Mouse (Mus musculus) heart, embryonic 16.5 days (tissue): ENCODE data around the gene Ang2. TPM values are rescaled to one million over a fixed set of nuclear protein-coding genes. Genes with fewer than 3 reads are reported as not detected.

Source experiments
- ATAC-seq: fragments of 200-750 bp; cut with Nextera tagmentation; replicated peaks from 2 replicates; pipeline ENCODE4 v1.8.0; 2017; ENCODE audit warnings: moderate number of reproducible peaks; ENCODE audit not compliant: insufficient read depth, low FRiP score; ENCODE audit errors: extremely low read depth
- H3K27ac ChIP-seq: fragments of 300-500 bp; sonication (generic); 2 replicates; pipeline ENCODE4 v1.5.1; 2014; ENCODE audit warnings: mild to moderate bottlenecking, low read length, control low read depth, moderate library complexity
- H3K27me3 ChIP-seq: fragments of 300-500 bp; sonication (generic); 2 replicates; pipeline ENCODE4 v1.6.1; 2014; ENCODE audit warnings: low read length, mixed read lengths; ENCODE audit not compliant: control insufficient read depth, insufficient read depth
- H3K36me3 ChIP-seq: fragments of 300-500 bp; sonication (generic); 2 replicates; pipeline ENCODE4 v1.6.1; 2014; ENCODE audit not compliant: control insufficient read depth, insufficient read depth
- H3K4me1 ChIP-seq: fragments of 300-500 bp; sonication (generic); 2 replicates; pipeline ENCODE4 v1.6.1; 2014; ENCODE audit warnings: low read length, mixed read lengths; ENCODE audit not compliant: control insufficient read depth, insufficient read depth
- H3K4me2 ChIP-seq: fragments of 300-500 bp; sonication (generic); 2 replicates; pipeline ENCODE4 v1.6.1; 2014; ENCODE audit warnings: low read depth, mild to moderate bottlenecking, control low read depth, low read length
- H3K4me3 ChIP-seq: fragments of 300-500 bp; sonication (generic); 2 replicates; pipeline ENCODE4 v1.5.1; 2014; ENCODE audit warnings: mild to moderate bottlenecking, control low read depth, low read length
- H3K9ac ChIP-seq: fragments of 300-500 bp; sonication (generic); 2 replicates; pipeline ENCODE4 v1.6.1; 2014; ENCODE audit warnings: low read length, control low read depth
- H3K9me3 ChIP-seq: fragments of 300-500 bp; sonication (generic); replicated peaks from 2 replicates; pipeline ENCODE4 v1.6.1; 2016; ENCODE audit warnings: low read length; ENCODE audit not compliant: control insufficient read depth
- WGBS: fragments of 180-500 bp; shearing (Covaris S2); extraction: QIAGEN DNeasy Blood & Tissue Kit; methylation state at CpG from one replicate; pipeline ENCODE4 v1.1.7; 2014; 5-methylcytosine and 5-hydroxymethylcytosine counted together
- polyA plus RNA-seq: library from polyadenylated mRNA; unstranded; fragments of >200 nt; fragmentation: Nextera tagmentation; extraction: Ambion mirVana; gene quantifications from 2 replicates; pipeline ENCODE4 v1.2.1, GENCODE M21; 2015

Ang2 gene
- polyA plus RNA-seq, 1 experiment from 2014 or later: not detected

- H3K4me2 ChIP-seq: no peak overlapping the region
- H3K36me3 ChIP-seq: no peaks in the 10 kb centered on the region
- H3K4me1 ChIP-seq: no peaks in the 10 kb centered on the region
- ATAC-seq: no peak
- 81% methylated on average over 1 of the region's 1 CpGs for WGBS
- no peak overlapping the region for H3K27ac ChIP-seq
- no peaks in the 10 kb centered on the region for H3K9me3 ChIP-seq
- no peaks in the 10 kb centered on the region for H3K27me3 ChIP-seq
- no peak overlapping the region for H3K4me3 ChIP-seq
- H3K9ac ChIP-seq: no peak overlapping the region
Measured at GRCm38 (mm10) chr14:51157072-51157471, 41.9 kb downstream of the Ang2 start.

DNA sequence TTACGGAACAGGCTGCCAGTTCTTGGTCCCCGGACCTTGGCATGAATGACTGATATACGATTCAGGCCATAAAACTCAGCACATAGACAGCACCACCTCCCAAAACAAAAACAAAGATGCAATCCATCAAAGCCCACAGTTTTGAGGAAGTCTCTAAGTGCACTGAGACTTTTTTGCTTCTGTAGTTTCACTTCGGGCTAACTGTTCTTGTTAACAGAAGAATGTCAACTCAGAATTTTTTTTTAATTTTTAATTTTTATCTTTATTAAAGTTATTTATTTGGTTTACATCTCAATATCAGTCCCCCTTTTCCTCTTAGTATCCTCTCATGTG lies 42.2 kb downstream of the Ang2 start:
- Histone ChIP-seq H3K4me1 (no peaks in the 10 kb centered on the region), H3K27ac (no peak overlapping the region), H3K4me2 (no peak overlapping the region), H3K9ac (no peak overlapping the region), H3K36me3 (no peaks in the 10 kb centered on the region), H3K27me3 (no peaks in the 10 kb centered on the region), H3K9me3 (no peaks in the 10 kb centered on the region), H3K4me3 (no peak overlapping the region)
- no peak for ATAC-seq
- WGBS: 77% methylated on average over 4 of the region's 4 CpGs

- Histone ChIP-seq H3K27ac (no peak overlapping the region), H3K9me3 (no peaks in the 10 kb centered on the region)
- 81% methylated on average over 5 of the region's 5 CpGs for WGBS
Measured at GRCm38 (mm10) chr14:51156056-51156735, 42.8 kb downstream of the Ang2 start.

DNA sequence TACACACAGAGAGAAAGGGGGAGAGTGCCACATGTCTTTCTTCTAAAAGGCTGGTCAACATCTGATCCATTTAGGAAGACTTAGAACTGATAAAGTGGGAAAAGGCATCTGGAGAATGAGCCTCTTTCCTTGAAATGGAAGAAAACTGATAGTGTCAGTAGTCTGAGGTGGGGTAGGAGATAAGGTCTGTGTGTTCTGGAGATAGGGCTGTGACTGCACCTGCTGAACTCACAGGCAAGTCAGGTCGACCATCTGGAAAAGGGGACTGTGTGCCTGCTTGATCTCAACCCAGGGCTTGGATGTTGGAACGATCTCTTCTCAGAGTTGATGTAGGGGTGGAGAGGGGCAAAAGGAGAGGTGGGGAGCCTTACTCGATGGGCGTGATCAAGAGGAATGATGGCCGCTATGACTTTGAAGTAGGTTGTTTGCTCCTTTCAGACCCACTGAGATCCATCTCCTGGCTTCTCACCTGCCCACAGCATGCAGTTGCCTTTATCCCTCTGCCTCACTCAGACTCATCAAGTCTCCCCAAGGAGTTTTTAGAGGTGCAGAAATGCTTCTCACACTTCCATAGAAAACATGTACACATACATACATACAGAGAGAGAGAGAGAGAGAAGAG lies 46.6 kb downstream of the Ang2 start:
- H3K36me3 ChIP-seq: no peaks in the 10 kb centered on the region
- H3K9me3 ChIP-seq: no peaks in the 10 kb centered on the region
- WGBS: 51% methylated on average over 5 of the region's 5 CpGs
- H3K27me3 ChIP-seq: no peaks in the 10 kb centered on the region
- H3K27ac ChIP-seq: no peak overlapping the region
- no peak overlapping the region for H3K9ac ChIP-seq
- no peak for ATAC-seq
- H3K4me3 ChIP-seq: no peak overlapping the region
- H3K4me2 ChIP-seq: no peak overlapping the region
- H3K4me1 ChIP-seq: no peaks in the 10 kb centered on the region

More at GRCm38 (mm10) chr14:51156056-51156735, 42.8 kb downstream of the Ang2 start:
- no peak for ATAC-seq
- Histone ChIP-seq H3K4me1 (no peaks in the 10 kb centered on the region), H3K4me3 (no peak overlapping the region), H3K4me2 (no peak overlapping the region), H3K36me3 (no peaks in the 10 kb centered on the region), H3K9ac (no peak overlapping the region), H3K27me3 (no peaks in the 10 kb centered on the region)

DNA sequence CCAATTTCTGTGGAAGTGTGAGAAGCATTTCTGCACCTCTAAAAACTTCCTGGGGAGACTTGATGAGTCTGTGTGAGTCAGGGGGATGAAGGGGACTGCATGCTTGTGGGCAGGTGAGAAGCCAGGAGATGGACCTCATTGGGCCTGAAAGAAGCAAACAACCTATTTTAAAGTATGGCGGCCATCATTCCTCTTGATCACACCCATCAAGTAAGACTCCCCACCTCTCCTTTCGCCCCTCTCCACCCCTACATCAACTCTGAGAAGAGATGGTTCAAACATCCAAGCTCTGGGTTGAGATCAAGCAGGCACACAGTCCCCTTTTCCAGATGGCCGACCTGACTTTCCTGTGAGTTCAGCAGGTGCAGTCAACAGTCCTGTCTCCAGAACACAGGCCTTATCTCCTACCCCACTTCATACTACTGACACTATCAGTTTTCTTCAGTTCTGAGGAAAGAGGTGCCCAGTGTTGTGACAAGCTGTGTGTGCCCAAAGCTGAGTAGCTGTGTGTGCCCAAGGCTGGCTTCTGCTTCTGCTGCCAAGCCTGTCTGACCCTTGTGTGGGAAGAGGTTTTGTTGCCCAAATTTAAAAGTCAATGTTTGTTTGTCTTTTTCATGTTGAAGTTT lies 48.6 kb downstream of the Ang2 start:
- Histone ChIP-seq H3K27ac (no peak overlapping the region), H3K9me3 (no peaks in the 10 kb centered on the region), H3K27me3 (no peaks in the 10 kb centered on the region), H3K9ac (no peak overlapping the region), H3K4me1 (no peaks in the 10 kb centered on the region), H3K36me3 (no peaks in the 10 kb centered on the region), H3K4me3 (no peak overlapping the region), H3K4me2 (no peak overlapping the region)
- 69% methylated on average over 3 of the region's 3 CpGs for WGBS
- no peak for ATAC-seq

- Histone ChIP-seq H3K27ac (no peak overlapping the region), H3K9me3 (no peaks in the 10 kb centered on the region), H3K4me2 (no peak overlapping the region), H3K9ac (no peak overlapping the region), H3K4me1 (no peaks in the 10 kb centered on the region), H3K4me3 (no peak overlapping the region), H3K27me3 (no peaks in the 10 kb centered on the region), H3K36me3 (no peaks in the 10 kb centered on the region)
- WGBS: 63% methylated on average over 5 of the region's 5 CpGs
- ATAC-seq: no peak
Measured at GRCm38 (mm10) chr14:51149164-51149563, 49.8 kb downstream of the Ang2 start.

- H3K9ac ChIP-seq: no peak overlapping the region
- H3K9me3 ChIP-seq: no peaks in the 10 kb centered on the region
- no peaks in the 10 kb centered on the region for H3K27me3 ChIP-seq
- no peak overlapping the region for H3K4me2 ChIP-seq
- peaks cover 8% of the 10 kb centered on the region for H3K4me1 ChIP-seq
- ATAC-seq: no peak
- H3K27ac ChIP-seq: no peak overlapping the region
- H3K4me3 ChIP-seq: no peak overlapping the region
- no peaks in the 10 kb centered on the region for H3K36me3 ChIP-seq
- 51% methylated on average over 3 of the region's 3 CpGs for WGBS
Measured at GRCm38 (mm10) chr14:51148006-51148405, 50.9 kb downstream of the Ang2 start.

DNA sequence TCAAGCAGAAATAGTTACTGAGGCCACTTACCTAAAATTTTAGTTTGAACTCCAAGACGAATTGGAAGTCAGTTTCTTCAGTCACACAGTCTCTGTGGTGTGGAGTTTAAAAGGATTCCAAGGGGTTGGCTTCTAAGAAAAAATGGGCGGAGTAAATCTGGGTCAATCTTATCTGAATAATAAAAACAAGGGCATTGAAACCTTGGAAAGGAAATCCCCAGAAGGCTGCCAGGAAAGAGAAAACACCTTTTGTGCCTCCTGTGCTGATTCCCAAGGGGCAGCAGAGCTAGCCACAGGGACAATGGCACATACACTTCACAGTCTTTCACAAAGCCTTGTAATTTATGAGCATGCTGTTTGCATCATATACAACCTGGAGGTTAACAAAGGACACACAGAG lies 52.3 kb downstream of the Ang2 start, which contains the start of gene Rnase1:
Rnase1 (minus strand) TSS at position 101 of the 400 bp plus-strand sequence.
- H3K4me2 ChIP-seq: no peak within 1 kb of the TSS
- H3K4me1 ChIP-seq: peaks cover 9% of the 10 kb centered on the region
- H3K9me3 ChIP-seq: no peaks in the 10 kb centered on the region
- H3K9ac ChIP-seq: no peak within 1 kb of the TSS
- no peaks in the 10 kb centered on the region for H3K27me3 ChIP-seq
- no peak within 1 kb of the TSS for H3K4me3 ChIP-seq
- no peaks in the 10 kb centered on the region for H3K36me3 ChIP-seq
- no peak for ATAC-seq
- no peak within 1 kb of the TSS for H3K27ac ChIP-seq
- 59% methylated on average over 2 of the region's 2 CpGs for WGBS

GRCm38 (mm10) chr14:51145521-51145920 lies 53.4 kb downstream of the Ang2 start:
- Histone ChIP-seq H3K27ac (no peak overlapping the region), H3K4me3 (no peak overlapping the region), H3K27me3 (no peaks in the 10 kb centered on the region), H3K4me1 (peaks cover 9% of the 10 kb centered on the region), H3K9me3 (no peaks in the 10 kb centered on the region), H3K9ac (no peak overlapping the region), H3K36me3 (no peaks in the 10 kb centered on the region), H3K4me2 (no peak overlapping the region)
- WGBS: 80% methylated on average over 6 of the region's 6 CpGs
- ATAC-seq: no peak
